Mouse (Mus musculus) megakaryocyte, embryonic 14.5 days (primary cell): ENCODE results near the gene Klhl29. TPM values are rescaled to one million over a fixed set of nuclear protein-coding genes. Genes with fewer than 3 reads are reported as not detected.

ENCODE experiments used
- H3K27me3 ChIP-seq: replicated peaks from 2 replicates; pipeline ENCODE3; 2012; ENCODE audit warnings: inconsistent platforms
- H3K36me3 ChIP-seq: replicated peaks from 2 replicates; pipeline ENCODE3; 2012; ENCODE audit warnings: low read length, inconsistent platforms, mixed read lengths
- H3K4me1 ChIP-seq: 2 replicates; pipeline ENCODE4 v1.6.1; 2012; ENCODE audit warnings: inconsistent platforms
- H3K4me3 ChIP-seq: replicated peaks from 2 replicates; pipeline ENCODE3; 2012; ENCODE audit warnings: moderate library complexity, mild to moderate bottlenecking, inconsistent platforms
- H3K9me3 ChIP-seq: 2 replicates; pipeline ENCODE4 v1.6.1; 2012; ENCODE audit warnings: inconsistent platforms
- FLI1 ChIP-seq: IDR thresholded peaks from 2 replicates; pipeline ENCODE4 v1.6.1; 2012; ENCODE audit warnings: low read length, inconsistent platforms, mixed read lengths
- GATA1 ChIP-seq: IDR thresholded peaks from 3 replicates; pipeline ENCODE4 v1.6.1; 2012; ENCODE audit warnings: mixed read lengths, low read length, inconsistent platforms, borderline replicate concordance
- polyA plus RNA-seq: library from polyadenylated mRNA; stranded (reverse); fragments of >175 nt; gene quantifications from 2 replicates; pipeline ENCODE4 v1.2.3, GENCODE M21; 2012; ENCODE audit warnings: low replicate concordance; ENCODE audit not compliant: insufficient read depth

Gene Klhl29
- polyA plus RNA-seq, 1 experiment = 0.08 TPM

- Histone ChIP-seq H3K4me1 (peaks cover 26% of the 10 kb centered on the region), H3K36me3 (no peaks in the 10 kb centered on the region), H3K4me3 (no peak overlapping the region), H3K9me3 (peaks cover 14% of the 10 kb centered on the region), H3K27me3 (peaks cover 49% of the 10 kb centered on the region)
- TF ChIP-seq GATA1 = no peak
- no peak for TF ChIP-seq FLI1
These were observed 164.7 kb downstream of the Klhl29 start for GRCm38 (mm10) chr12:5210786-5211185.

GRCm38 (mm10) chr12:5207941-5208905, 167.3 kb downstream of the Klhl29 start:
- H3K27me3 ChIP-seq = peaks cover 54% of the 10 kb centered on the region
- no peaks in the 10 kb centered on the region for H3K36me3 ChIP-seq
- TF ChIP-seq FLI1 (no peak), GATA1 (no peak)
- no peak overlapping the region for H3K4me3 ChIP-seq
- peaks cover 14% of the 10 kb centered on the region for H3K9me3 ChIP-seq
- peaks cover 26% of the 10 kb centered on the region for H3K4me1 ChIP-seq

- Histone ChIP-seq H3K4me3 (no peak overlapping the region), H3K36me3 (no peaks in the 10 kb centered on the region), H3K9me3 (peaks cover 14% of the 10 kb centered on the region), H3K27me3 (peaks cover 55% of the 10 kb centered on the region), H3K4me1 (peaks cover 26% of the 10 kb centered on the region)
- TF ChIP-seq GATA1 = no peak
- no peak for TF ChIP-seq FLI1
These were observed 168.3 kb downstream of the Klhl29 start for GRCm38 (mm10) chr12:5207172-5207571.

- peaks cover 39% of the 10 kb centered on the region for H3K27me3 ChIP-seq
- H3K4me3 ChIP-seq = no peak overlapping the region
- no peak for TF ChIP-seq FLI1
- TF ChIP-seq GATA1 = no peak
- peaks cover 26% of the 10 kb centered on the region for H3K4me1 ChIP-seq
- H3K36me3 ChIP-seq = no peaks in the 10 kb centered on the region
- H3K9me3 ChIP-seq = no peaks in the 10 kb centered on the region
These were observed 171.2 kb downstream of the Klhl29 start for GRCm38 (mm10) chr12:5204071-5204840.

GRCm38 (mm10) chr12:5203385-5203784, 172.1 kb downstream of the Klhl29 start:
- peaks cover 21% of the 10 kb centered on the region for H3K4me1 ChIP-seq
- TF ChIP-seq GATA1 (no peak), FLI1 (no peak)
- no peak overlapping the region for H3K4me3 ChIP-seq
- peaks cover 34% of the 10 kb centered on the region for H3K27me3 ChIP-seq
- no peaks in the 10 kb centered on the region for H3K9me3 ChIP-seq
- no peaks in the 10 kb centered on the region for H3K36me3 ChIP-seq

- Histone ChIP-seq H3K4me1 (no peaks in the 10 kb centered on the region), H3K36me3 (no peaks in the 10 kb centered on the region), H3K27me3 (peaks cover 6% of the 10 kb centered on the region), H3K9me3 (no peaks in the 10 kb centered on the region), H3K4me3 (no peak overlapping the region)
- TF ChIP-seq GATA1 (no peak), FLI1 (no peak)
These were observed 177.2 kb downstream of the Klhl29 start for GRCm38 (mm10) chr12:5198254-5198653.

- H3K36me3 ChIP-seq = no peaks in the 10 kb centered on the region
- 0 out of 2 replicates have a peak, but pooled peaks cover 3% of the 10 kb centered on the region for H3K4me1 ChIP-seq
- H3K27me3 ChIP-seq = peaks cover 8% of the 10 kb centered on the region
- H3K4me3 ChIP-seq = no peak overlapping the region
- H3K9me3 ChIP-seq = no peaks in the 10 kb centered on the region
- TF ChIP-seq FLI1 (no peak), GATA1 (no peak)
These were observed 181.3 kb downstream of the Klhl29 start for GRCm38 (mm10) chr12:5194176-5194575.

- no peak overlapping the region for H3K4me3 ChIP-seq
- H3K27me3 ChIP-seq = peaks cover 11% of the 10 kb centered on the region
- no peaks in the 10 kb centered on the region for H3K36me3 ChIP-seq
- 0 out of 2 replicates have a peak, but pooled peaks cover 3% of the 10 kb centered on the region for H3K4me1 ChIP-seq
- H3K9me3 ChIP-seq = no peaks in the 10 kb centered on the region
- TF ChIP-seq FLI1 (no peak), GATA1 (no peak)
These were observed 183.1 kb downstream of the Klhl29 start for GRCm38 (mm10) chr12:5192380-5192718.

GRCm38 (mm10) chr12:5191628-5192379, 183.7 kb downstream of the Klhl29 start:
- peaks cover 11% of the 10 kb centered on the region for H3K27me3 ChIP-seq
- no peak overlapping the region for H3K4me3 ChIP-seq
- no peaks in the 10 kb centered on the region for H3K36me3 ChIP-seq
- 0 out of 2 replicates have a peak, but pooled peaks cover 3% of the 10 kb centered on the region for H3K4me1 ChIP-seq
- H3K9me3 ChIP-seq = no peaks in the 10 kb centered on the region
- TF ChIP-seq GATA1 (no peak), FLI1 (no peak)
